Mouse (Mus musculus) hindbrain, postnatal 0 days (tissue): Measurements from ENCODE around the gene Plcb1. TPM values are rescaled to one million over a fixed set of nuclear protein-coding genes. Genes with fewer than 3 reads are reported as not detected.

Experiments used
- ATAC-seq: fragments of 200-750 bp; cut with Nextera tagmentation; 2 replicates; pipeline ENCODE4 v1.8.0; 2017; ENCODE audit warnings: mild to moderate bottlenecking, moderate TSS enrichment, moderate library complexity
- DNase-seq: peaks from one replicate; pipeline ENCODE4 v3.0.0-alpha.2; 2015; ENCODE audit warnings: low spot score
- H3K27ac ChIP-seq: fragments of 300-500 bp; sonication (generic); 2 replicates; pipeline ENCODE4 v1.5.1; 2014; ENCODE audit warnings: mild to moderate bottlenecking
- H3K27me3 ChIP-seq: fragments of 300-500 bp; sonication (generic); 2 replicates; pipeline ENCODE4 v1.6.1; 2014; ENCODE audit warnings: low read length, mixed read lengths; ENCODE audit not compliant: insufficient read depth
- H3K36me3 ChIP-seq: fragments of 300-500 bp; sonication (generic); 2 replicates; pipeline ENCODE4 v1.6.1; 2014; ENCODE audit warnings: low read length, mixed read lengths; ENCODE audit not compliant: insufficient read depth
- H3K4me1 ChIP-seq: fragments of 300-500 bp; sonication (generic); 2 replicates; pipeline ENCODE4 v1.6.1; 2014; ENCODE audit warnings: antibody characterized with exemption, low read length, mixed read lengths; ENCODE audit not compliant: insufficient read depth
- H3K4me2 ChIP-seq: fragments of 300-500 bp; sonication (generic); 2 replicates; pipeline ENCODE4 v1.6.1; 2014; ENCODE audit warnings: low read depth, mild to moderate bottlenecking, low read length, moderate library complexity, mixed read lengths
- H3K4me3 ChIP-seq: fragments of 300-500 bp; sonication (generic); 2 replicates; pipeline ENCODE4 v1.5.1; 2014; ENCODE audit warnings: low read length
- H3K9ac ChIP-seq: fragments of 300-500 bp; sonication (generic); replicated peaks from 2 replicates; pipeline ENCODE4 v1.6.1; 2014; ENCODE audit warnings: mild to moderate bottlenecking, low read length, moderate library complexity, mixed read lengths
- H3K9me3 ChIP-seq: fragments of 300-500 bp; sonication (generic); 2 replicates; pipeline ENCODE4 v1.6.1; 2016; ENCODE audit warnings: low read length, mixed read lengths
- CTCF ChIP-seq: IDR thresholded peaks from 2 replicates; pipeline ENCODE4 v1.5.1; 2016; ENCODE audit warnings: antibody characterized with exemption, control low read depth, low read depth
- WGBS: fragments of 180-500 bp; shearing (Covaris S2); extraction: QIAGEN DNeasy Blood & Tissue Kit; methylation state at CpG from one replicate; pipeline ENCODE4 v1.1.7; 2014; 5-methylcytosine and 5-hydroxymethylcytosine counted together
- polyA plus RNA-seq: library from polyadenylated mRNA; unstranded; fragments of >200 nt; fragmentation: Nextera tagmentation; extraction: Ambion mirVana; gene quantifications from 2 replicates; pipeline ENCODE4 v1.2.1, GENCODE M21; 2015
- total RNA-seq: library from RNA; depleted of rRNA; stranded (reverse); fragments of >200 nt; gene quantifications from 2 replicates; pipeline ENCODE4 v1.2.3, GENCODE M21; 2014

The Plcb1 gene
- total and polyA plus RNA-seq, 2 experiments from 2014 or later = 47.4 to 48.8 TPM

- peaks cover 3% of the 10 kb centered on the region; the same call in 1 of the 2 replicates for H3K4me1 ChIP-seq
- TF ChIP-seq CTCF = no peak
- H3K9me3 ChIP-seq = no peaks in the 10 kb centered on the region
- no peak for ATAC-seq
- H3K27me3 ChIP-seq = no peaks in the 10 kb centered on the region
- 0 out of 2 replicates have a peak overlapping the region, but pooled peaks have one; percentile 13 for H3K4me2 ChIP-seq
- H3K36me3 ChIP-seq = no peaks in the 10 kb centered on the region
- DNase-seq = no peak
- H3K4me3 ChIP-seq = no peak overlapping the region
- H3K27ac ChIP-seq = no peak overlapping the region
- H3K9ac ChIP-seq = no peak overlapping the region
- 80% methylated on average over 7 of the region's 7 CpGs for WGBS
These were observed 31.4 kb downstream of the Plcb1 start for GRCm38 (mm10) chr2:134817058-134817840.

GRCm38 (mm10) chr2:134821176-134821575 is 35.3 kb downstream of the Plcb1 start:
- Histone ChIP-seq H3K9ac (no peak overlapping the region), H3K4me1 (peaks cover 11% of the 10 kb centered on the region; the same call in 1 of the 2 replicates), H3K9me3 (no peaks in the 10 kb centered on the region), H3K4me3 (no peak overlapping the region), H3K4me2 (no peak overlapping the region), H3K27ac (no peak overlapping the region), H3K36me3 (no peaks in the 10 kb centered on the region), H3K27me3 (no peaks in the 10 kb centered on the region)
- 83% methylated on average over 6 of the region's 6 CpGs for WGBS
- no peak for TF ChIP-seq CTCF
- ATAC-seq = no peak
- DNase-seq = no peak

DNA sequence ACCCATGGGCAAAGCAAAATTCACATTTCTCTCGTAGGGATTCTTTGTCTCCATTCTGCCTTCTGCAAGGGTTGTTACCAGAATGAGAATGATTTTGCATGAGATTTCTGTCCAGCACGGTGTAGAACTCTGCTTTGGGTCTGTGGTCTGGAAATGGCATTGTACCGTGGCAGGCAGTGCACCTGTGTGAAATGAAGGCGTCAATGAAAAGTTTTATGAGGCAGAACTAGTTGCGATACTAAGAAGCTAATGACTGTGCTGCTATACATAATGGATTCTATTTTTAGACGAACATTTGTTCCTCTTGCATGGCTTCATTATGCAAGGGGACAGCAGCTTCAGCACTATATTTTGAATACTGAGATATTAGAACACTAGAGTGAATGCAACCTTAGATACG is 39.8 kb downstream of the Plcb1 start:
- Histone ChIP-seq H3K9me3 (no peaks in the 10 kb centered on the region), H3K27me3 (no peaks in the 10 kb centered on the region), H3K4me3 (no peak overlapping the region), H3K4me1 (peaks cover 14% of the 10 kb centered on the region; the same call in 1 of the 2 replicates), H3K4me2 (0 out of 2 replicates have a peak overlapping the region, but pooled peaks have one; percentile 2), H3K36me3 (no peaks in the 10 kb centered on the region), H3K9ac (no peak overlapping the region), H3K27ac (no peak overlapping the region)
- ATAC-seq = peak; percentile 47; the same call in 1 of the 2 replicates
- TF ChIP-seq CTCF = no peak
- 35% methylated on average over 7 of the region's 7 CpGs for WGBS
- DNase-seq = no peak

DNA sequence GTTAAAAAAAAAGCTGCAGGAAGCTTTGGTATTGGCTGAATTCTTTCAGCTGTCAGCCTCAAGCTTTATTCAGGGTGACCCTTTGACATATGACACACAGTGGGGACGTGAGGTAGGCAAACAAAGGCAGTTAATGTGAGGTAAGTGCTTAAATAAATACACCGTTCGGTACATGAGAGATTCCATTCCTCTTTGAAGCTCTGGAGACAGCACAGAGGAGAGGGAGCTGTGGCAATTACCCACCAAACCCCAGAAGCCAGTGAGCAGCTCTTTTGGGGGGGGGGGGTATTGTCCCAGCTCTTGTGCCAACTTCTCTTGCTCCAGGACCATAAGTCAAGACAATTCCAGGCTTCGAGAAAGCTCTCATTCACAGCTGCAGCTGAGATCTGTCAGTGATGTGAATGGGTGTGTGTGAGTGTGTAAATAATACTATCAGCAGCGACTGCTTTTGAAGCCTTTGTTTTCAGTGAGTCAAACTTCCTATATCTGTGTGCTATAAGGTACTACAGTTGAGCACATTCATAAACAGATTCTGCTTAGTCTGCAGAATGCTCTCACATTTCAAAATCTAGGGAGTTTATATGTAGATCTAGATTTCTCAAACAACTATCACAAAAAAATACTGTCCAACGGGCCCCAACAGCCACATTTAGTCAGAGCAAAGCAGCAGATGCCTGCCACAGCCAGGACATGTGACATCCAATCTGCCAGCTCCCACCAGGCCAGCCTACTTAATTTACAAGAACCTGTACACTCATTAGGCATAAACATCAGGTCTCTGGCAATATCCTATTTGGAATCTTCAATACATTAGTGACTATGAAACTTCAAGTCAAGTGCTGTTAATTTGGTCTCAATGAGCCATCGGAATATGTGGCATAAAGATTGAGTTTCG is 40.5 kb downstream of the Plcb1 start:
- no peaks in the 10 kb centered on the region for H3K36me3 ChIP-seq
- H3K27me3 ChIP-seq = no peaks in the 10 kb centered on the region
- H3K4me3 ChIP-seq = no peak overlapping the region
- H3K4me1 ChIP-seq = peaks cover 14% of the 10 kb centered on the region; the same call in 1 of the 2 replicates
- no peak for TF ChIP-seq CTCF
- no peaks in the 10 kb centered on the region for H3K9me3 ChIP-seq
- ATAC-seq = peak; percentile 67; the same call in 1 of the 2 replicates
- DNase-seq = peak; percentile 32
- H3K9ac ChIP-seq = no peak overlapping the region
- H3K27ac ChIP-seq = peak overlapping the region; percentile 58
- H3K4me2 ChIP-seq = 0 out of 2 replicates have a peak overlapping the region, but pooled peaks have one; percentile 2
- WGBS = 31% methylated on average over 8 of the region's 8 CpGs

GRCm38 (mm10) chr2:134827778-134828487 is 42.1 kb downstream of the Plcb1 start:
- DNase-seq (no peak), ATAC-seq (no peak)
- Histone ChIP-seq H3K27me3 (no peaks in the 10 kb centered on the region), H3K9me3 (no peaks in the 10 kb centered on the region), H3K4me3 (no peak overlapping the region), H3K9ac (no peak overlapping the region), H3K4me2 (no peak overlapping the region), H3K27ac (no peak overlapping the region), H3K36me3 (no peaks in the 10 kb centered on the region), H3K4me1 (peaks cover 14% of the 10 kb centered on the region; the same call in 1 of the 2 replicates)
- TF ChIP-seq CTCF = no peak
- 85% methylated on average over 3 of the region's 3 CpGs for WGBS

GRCm38 (mm10) chr2:134831861-134832260 is 46.0 kb downstream of the Plcb1 start:
- no peak overlapping the region for H3K9ac ChIP-seq
- 0 out of 2 replicates have a peak, but pooled peaks cover 1% of the 10 kb centered on the region for H3K4me1 ChIP-seq
- no peaks in the 10 kb centered on the region for H3K9me3 ChIP-seq
- no peak for ATAC-seq
- no peak overlapping the region for H3K27ac ChIP-seq
- DNase-seq = no peak
- H3K36me3 ChIP-seq = no peaks in the 10 kb centered on the region
- no peak overlapping the region for H3K4me2 ChIP-seq
- no peak for TF ChIP-seq CTCF
- no peak overlapping the region for H3K4me3 ChIP-seq
- H3K27me3 ChIP-seq = no peaks in the 10 kb centered on the region
- WGBS = 83% methylated on average over 7 of the region's 7 CpGs
